Mouse (Mus musculus): ENCODE results near the gene Gm20721.
"Not testable (repeated sequence)": the region's sequence is repeated elsewhere in the genome, so short reads cannot be mapped to it uniquely, and the experiment has no call there.

Gm20721 gene

DNA sequence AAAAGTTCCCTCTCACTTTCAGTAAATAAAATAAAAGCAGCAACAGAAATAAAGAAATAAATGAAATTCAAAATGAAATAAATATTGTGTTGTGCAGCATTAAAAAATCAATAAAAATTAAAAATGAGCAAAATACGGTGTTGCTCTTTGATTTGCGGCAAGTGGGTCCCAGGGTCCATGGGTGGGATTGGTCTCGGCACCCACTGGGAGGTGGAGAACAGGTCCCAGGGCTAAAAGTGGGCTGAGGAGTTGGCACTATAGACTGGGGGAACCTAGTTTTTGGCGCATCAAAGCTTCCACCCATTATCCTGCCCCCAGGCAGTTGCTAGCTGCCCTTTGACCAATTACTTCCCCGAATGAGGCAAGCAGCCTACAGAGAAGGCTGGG is at the start of gene Gm20721:
Gm20721 (minus strand) TSS at position 101 of the 387 bp plus-strand sequence.
- DNase-seq (ENCODE audit: low spot score), result no peak

GRCm38 (mm10) chr2:174393383-174393782 is 46.9 kb upstream of the Gm20721 start:
- DNase-seq (ENCODE audit: low spot score), result no peak

DNA sequence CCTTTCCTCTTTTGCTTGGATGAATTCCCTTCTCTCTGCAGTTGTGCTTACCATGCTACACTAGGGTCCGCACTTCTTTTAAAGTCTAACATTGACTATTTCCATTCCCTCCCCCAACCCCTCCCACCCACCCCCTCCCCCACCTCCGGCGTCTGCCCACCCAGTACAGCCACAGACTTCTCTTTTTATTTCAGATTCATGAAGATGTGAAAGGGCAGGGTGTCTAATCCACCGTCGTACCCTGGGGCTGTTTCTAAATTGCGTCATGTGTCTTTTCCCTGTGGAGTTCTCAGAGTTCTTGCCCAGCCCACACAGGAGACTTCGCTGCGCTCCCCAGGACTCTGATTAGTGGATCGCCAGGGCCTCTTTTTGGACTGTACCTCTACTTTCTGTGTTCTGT is 46.0 kb upstream of the Gm20721 start:
- no peak for DNase-seq (ENCODE audit: low spot score)

DNA sequence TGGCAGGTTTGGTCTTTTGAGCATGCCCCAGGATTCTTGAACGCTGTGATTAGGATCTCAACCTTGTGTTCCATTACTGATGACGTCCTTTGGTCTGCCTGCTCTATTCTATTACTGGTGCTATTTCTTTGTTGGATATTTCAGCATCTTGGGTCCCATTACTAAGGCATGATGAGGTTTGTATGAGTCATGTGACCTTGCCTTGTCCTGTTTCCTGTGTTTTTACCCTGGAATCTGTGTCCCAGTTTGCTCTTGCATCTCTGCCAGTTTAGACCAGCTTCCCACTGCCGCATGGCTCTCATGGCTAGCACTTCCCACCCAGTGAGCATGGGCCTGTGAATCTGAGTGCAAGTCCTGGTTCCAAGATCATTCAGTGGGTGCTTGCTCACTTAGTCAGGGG is 45.4 kb upstream of the Gm20721 start:
- DNase-seq (ENCODE audit: low spot score), result no peak

DNA sequence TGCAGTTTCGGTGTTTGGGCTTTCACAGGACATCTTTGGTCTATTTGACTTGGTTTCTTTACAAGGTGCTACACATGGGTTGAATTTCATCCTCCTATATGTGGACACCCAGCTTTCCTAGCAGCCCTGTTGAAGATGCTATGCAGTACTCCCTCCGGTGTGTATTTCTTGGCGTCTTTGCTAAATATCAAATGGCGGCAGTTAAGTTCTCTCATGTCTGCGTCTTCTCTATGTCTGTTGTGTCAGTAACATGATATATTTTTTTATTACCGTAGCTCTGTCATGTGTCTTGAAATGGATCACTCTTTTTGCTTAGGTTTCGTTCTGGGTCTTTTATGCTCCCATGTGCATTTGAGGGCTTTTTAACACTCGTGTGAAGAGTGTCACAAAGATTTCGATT is 34.5 kb upstream of the Gm20721 start:
- no peak for DNase-seq (ENCODE audit: low spot score)

GRCm38 (mm10) chr2:174366571-174366970 is 20.1 kb upstream of the Gm20721 start:
- no peak for DNase-seq (ENCODE audit: low spot score)

DNA sequence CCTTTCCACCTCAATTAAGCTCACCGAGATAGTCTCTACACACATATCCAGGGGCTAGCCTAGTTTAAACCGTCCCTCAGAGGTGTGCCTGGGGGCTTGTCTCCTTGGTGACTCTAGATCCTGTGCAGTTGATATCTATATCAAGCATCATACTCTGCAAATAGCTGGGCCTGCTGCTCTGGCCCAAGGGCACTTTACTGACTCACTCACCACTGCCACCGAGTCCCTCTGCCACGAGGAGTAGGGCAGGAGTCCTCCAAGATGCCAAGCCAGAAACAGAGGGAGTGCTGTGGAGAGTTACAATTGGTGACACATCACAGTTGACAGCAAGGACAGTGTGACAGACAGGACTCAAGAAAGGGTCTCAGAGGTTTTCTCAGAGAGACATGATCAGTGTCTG is 13.1 kb upstream of the Gm20721 start:
- no peak for DNase-seq (ENCODE audit: low spot score)

- DNase-seq (ENCODE audit: low spot score), result no peak
These were observed 12.0 kb upstream of the Gm20721 start for GRCm38 (mm10) chr2:174358516-174358915.

- DNase-seq (ENCODE audit: low spot score), result not testable (repeated sequence)
These were observed 622 bp upstream of the Gm20721 start for GRCm38 (mm10) chr2:174346999-174347668.

DNA sequence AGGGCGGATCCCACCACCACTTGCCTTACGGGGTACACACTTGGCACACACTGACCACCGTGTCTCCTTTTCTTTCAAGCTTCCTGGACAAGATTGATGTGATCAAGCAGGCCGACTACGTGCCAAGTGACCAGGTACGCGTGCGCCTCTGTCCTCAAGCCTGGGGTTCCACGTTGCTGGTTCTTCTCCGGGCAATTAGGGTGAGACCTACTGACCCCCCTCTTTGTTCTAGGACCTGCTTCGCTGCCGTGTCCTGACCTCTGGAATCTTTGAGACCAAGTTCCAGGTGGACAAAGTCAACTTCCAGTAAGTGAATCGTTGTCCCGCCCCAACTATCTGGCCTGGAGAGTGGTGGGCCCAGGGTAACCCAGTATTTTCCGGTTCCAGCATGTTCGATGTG is 1.5 kb downstream of the Gm20721 start:
- no peak for DNase-seq (ENCODE audit: low spot score)

DNA sequence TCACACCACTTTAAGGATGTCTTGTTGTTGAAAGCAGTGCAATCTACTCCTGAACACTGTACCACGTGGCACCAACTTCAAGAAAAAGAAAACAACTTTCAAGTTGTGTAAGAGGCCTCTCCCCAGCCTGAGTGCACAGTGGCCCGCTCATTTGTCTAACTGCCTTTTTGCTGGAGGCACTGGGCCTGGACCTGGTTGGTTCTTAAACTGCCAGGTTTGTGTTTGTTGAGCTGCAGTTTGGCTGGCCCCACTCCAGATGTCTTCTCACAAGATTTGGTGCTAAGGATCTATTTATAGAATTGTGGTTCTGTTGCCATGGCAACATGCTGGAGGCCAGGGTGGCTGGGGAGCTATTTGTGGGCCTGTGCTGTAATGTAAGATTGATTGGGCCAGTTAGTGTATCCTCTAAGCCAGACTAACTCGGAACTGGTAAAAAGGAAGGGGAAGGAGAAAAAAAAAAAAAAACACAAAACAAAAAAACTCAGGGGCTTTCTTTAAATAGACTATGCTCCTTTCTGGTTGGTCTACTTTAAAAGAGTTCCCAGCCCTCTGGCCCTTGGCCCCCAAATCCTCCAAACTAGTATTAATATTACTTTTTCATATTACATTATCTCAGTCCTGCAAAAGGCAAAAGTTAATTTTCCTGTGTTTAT is 2.4 kb downstream of the Gm20721 start:
- peak; percentile 72 for DNase-seq (ENCODE audit: low spot score)

DNA sequence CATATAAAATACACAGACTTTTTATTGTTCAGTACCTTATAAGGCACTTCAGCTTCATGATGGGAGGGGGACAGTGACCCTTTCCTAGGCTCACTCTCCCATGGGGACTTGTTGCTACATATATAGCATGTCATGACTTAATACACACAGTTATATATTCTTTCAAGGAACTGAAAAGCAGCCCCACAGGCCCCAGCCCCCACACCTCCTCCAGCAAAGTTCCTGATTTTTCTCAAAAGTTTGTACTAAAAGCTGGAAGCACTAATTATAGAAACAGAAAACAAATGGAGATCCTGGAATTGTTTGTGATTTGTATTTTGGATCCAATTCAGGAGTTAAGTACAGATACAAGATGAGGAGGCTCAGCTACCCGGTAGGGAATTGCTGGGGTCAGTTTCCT is 2.9 kb downstream of the Gm20721 start:
- no peak for DNase-seq (ENCODE audit: low spot score)

- no peak for DNase-seq (ENCODE audit: low spot score)
These were observed 3.6 kb downstream of the Gm20721 start for GRCm38 (mm10) chr2:174342793-174343400.

- no peak for DNase-seq (ENCODE audit: low spot score)
These were observed 5.5 kb downstream of the Gm20721 start for GRCm38 (mm10) chr2:174340893-174341580.

DNA sequence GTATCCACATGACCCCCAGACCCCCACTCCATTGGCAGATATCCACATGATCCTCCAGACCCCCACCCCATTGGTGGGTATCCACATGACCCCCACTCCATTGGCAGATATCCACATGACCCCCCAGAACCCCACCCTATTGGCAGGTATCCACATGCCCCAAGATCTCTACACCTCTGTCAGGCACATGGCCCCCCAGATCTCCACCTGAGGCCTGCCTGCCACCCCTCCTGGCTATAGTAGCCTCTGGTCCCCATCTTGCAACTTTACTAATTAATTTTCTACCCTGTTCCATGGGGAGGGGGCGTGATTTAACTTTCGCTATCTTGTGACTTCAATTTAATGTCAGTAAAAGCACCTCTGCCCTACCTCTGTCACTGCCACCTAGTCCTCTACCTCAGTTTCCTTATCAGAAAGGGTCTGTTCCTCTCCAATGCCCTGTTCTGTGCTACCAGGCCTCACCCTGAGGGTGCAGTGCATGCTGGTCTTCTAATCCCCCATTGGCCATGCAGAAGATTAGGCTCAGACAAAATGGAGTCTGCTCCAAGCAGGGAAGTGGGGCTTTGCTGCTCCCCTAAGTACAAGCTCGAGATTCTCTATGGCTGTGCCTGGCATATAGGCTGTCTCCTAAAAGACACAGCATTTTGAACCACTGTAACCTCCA is 6.2 kb downstream of the Gm20721 start:
- DNase-seq (ENCODE audit: low spot score), result no peak

DNA sequence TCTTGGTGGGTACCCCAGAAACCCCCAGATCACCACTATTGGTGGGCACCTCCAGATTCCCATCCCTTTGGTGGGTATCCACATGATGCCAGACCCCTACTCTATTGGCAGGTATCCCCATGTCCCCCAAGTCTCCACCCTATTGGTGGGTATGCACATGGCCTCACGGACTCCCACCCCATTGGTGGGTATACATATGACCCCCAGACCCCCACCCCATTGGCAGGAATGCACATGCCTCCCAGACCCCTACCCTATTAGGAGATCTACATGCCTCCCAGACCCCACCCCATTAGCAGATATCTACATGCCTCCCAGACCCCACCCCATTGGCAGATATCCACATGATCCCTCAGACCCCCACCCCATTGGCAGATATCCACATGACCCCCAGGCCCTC is 6.8 kb downstream of the Gm20721 start:
- no peak for DNase-seq (ENCODE audit: low spot score)

GRCm38 (mm10) chr2:174337275-174337674 is 9.2 kb downstream of the Gm20721 start:
- no peak for DNase-seq (ENCODE audit: low spot score)

DNA sequence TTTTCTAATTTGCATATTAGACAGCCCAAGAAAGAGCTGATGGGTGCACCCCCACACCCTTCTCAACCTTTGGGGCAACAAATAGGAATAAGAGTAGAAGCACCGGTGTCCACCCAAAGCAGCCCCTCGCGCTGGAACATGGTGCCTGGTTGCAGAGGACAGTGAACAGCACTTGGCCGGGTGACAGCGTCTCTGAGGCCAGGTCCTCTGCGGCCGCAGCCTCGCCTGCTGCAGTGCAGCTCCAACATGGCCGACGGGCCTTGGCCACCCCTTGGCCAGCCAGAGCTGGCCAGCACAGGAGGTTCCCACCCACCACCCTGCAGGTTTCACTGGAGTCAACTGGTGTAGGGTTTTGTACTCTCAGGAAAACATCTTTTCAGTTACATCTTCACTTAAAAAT is 12.1 kb downstream of the Gm20721 start:
- DNase-seq (ENCODE audit: low spot score), result no peak

DNA sequence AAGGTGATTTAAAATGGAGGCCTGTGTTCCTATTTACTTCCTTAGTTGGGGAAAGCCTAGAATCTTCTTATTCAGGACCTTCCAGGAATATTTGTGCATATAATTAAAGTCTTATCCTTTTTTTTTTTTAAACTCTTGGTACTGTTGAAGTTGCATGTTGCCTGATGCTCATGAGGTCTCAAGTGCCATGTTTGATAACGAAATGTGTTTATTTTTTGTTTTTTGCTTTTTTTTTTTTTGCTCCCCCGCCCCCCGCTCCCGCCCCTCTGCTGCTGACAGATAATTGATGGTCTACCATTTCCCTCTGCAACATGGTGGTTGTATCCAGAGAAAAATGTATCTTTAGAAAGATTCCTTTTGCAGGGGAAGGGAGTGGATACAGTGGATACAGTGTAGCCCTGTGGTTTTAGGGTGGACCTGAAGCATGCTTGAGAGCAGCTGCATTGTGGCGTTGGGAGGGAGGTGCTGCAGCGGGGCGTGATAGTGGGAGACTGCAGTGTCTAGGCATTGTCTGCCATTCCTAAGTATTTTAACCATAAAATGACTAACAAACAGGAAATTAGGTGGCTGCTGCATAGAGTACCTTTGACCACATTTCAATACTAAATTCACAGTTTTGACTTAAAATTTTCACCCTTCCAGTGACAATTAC is 13.1 kb downstream of the Gm20721 start:
- DNase-seq (ENCODE audit: low spot score), result no peak

DNA sequence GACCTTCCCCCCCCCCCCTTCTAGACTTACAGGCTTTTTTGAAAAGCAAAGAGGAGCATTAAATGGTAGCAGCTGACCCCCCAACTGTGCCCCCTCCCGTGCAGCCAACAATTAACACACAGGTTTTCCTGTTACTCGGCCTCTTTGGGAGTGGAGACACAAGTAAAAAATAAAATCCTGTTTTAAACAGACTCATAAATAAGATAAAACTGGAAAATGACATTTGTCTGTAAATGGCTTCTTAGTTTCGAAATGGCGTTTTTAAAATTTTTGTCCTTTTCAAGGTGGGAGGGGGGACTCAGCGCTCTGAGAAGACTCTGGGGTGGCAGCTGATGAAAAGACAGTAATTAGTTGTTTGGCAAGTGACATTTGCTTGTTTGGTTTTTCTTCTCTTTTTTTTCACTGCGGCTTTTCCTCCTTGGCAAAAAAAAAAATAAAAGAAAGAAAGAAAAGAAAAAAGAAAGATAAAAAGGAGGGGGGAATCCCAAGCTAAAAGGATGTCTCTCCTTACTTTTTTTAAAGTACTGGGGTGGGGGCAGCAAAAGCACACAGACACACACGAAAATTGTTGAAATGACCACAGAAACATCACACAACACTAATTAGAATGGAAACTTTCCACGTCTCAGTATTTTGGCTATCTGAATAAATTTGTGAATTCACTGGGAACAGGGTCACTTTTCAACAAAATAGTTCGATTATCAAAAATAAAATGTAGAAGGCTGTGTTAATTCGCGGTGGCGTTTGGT is 15.1 kb downstream of the Gm20721 start:
- no peak for DNase-seq (ENCODE audit: low spot score)

GRCm38 (mm10) chr2:174330616-174331191 is 15.8 kb downstream of the Gm20721 start:
- DNase-seq (ENCODE audit: low spot score), result peak; percentile 56
